Mouse (Mus musculus): ENCODE results near the gene Bcr.

Bcr gene

DNA sequence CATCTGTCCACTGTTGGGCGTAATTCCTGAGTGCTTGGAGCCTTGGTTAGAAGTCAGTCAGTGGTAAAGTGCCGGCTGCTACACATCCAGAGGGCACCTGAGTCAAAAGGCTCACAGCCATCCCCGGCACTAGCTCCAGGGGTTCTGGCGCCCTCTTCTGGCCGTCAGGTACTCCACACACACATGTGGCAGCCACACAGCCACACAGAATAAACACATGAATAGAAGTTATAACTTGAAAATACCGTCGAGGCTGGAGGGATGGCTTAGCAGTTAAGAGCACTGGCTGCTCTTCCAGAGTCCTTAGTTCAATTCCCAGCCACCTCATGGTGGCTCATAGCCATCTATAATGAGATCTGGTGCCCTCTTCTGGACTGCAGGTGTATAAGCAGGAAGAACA lies 131.3 kb downstream of the Bcr start:
- no peak for DNase-seq

DNA sequence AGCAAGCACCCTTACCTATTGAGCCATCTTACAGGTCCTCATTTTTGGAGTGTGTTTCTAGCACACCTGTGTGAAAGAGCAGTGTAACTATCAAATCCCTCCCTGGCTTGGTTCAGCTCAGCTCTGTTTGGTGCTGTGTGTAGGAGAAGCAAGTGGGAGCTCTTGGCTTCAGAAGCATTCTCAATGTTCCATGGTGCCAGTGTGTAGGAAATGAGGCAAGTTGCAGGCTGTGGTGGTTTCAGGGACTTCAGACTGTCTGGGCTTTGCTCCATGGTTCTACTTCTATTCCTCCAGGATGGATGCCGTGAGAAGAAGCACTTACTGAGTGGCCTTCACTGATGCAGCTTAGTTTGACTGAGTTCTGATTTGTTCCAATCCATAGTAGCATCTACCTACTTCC lies 137.4 kb downstream of the Bcr start:
- DNase-seq = no peak

DNA sequence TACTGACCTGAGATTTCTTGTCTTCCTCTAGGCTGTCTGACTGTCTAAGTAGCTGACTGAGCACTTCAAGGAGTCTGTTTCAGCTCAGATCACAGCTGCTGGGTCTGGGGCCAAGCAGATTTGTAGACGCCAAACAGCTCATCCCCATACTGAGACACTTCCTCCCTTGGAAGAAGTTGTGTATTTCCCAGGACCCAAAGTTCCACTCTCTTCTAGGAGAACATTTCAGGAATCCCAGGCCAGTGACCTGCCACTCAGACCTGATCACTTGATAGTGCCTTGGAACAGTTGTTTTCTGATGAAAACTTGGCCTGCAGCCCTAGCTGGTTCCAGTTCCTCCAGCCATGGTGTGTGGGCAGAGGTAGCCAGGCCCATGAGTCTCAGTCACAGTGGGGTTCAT lies 140.3 kb downstream of the Bcr start:
- DNase-seq = no peak

DNA sequence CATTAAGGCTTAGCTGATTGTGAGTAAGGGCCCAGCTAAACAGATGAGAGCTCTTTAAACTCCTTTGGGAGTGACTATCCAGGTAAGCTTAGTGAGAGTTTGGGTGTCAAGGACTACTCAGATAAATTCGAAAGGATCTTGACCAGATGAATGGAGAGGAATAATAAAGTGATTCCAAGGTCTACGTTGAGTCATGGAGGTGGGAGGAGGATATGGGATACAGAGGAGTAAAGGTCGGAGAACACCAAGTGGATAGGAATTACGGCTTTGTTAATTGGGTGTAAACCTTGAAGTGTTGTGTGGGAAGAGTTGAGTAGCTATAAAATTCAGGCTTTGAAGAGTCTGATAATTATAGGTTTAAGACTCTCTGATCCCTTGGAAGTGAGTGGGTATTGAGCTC lies 145.8 kb downstream of the Bcr start:
- DNase-seq = no peak

DNA sequence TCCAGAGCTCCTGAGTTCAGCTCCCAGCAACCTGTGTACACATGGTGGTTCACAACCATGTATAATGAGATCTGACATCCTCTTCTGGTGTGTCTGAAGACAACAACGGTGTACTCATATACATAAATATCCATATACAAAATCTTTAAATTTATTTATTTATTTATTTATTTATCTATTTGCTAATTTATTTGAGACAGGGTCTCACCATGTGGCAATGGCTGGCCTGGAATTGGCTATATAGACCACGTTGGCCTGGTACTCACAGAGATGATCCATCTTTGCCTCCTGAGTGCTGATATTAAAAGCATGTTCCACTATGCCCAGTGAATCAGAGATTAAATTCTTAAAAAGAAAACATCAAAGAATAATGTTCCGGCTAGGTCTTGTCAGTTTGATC lies 150.4 kb downstream of the Bcr start:
- DNase-seq = no peak

DNA sequence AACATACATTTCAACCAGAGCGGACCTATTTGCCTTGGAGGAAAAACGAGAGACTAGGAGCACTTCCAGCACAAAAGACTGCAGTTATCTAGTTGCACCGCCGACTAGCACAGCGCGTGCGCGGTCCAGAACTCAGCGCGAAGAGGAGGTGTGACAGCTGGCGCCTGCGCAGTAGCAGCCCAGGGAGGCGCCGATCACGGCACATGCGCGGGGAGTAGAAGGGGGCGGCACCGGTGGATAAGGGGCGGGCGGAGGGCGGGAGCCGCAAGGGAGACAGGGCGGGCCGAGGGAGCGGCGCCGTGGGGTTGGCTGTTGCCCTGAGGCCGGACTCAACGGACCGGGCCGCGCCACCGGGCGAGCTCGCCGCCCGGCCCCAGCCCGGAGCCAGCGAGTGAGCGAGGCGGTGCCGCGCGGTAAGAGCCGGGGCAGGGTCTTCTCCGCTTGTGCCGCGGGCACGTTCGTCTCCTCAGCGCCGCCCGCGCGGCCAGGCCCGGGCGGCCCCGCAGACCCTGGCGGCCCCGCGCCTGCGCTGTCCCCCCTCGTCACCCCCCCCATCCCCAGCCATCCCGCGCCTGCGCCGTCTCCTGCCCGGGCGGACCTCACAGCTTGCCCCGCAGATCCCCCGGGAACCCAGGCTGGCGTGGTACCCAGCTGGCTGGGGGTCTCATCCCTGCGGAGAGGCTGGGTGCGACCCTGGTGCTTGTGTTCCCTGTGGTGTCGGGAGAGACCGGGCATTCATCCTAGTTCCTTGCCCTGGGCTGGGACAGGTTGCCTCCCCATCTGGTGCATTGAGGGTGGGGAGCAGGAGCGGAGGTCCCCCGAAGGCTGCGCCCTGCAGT lies 151.6 kb downstream of the Bcr start, which contains the start of gene Specc1l:
Specc1l (plus strand) TSS at position 267 of the 839 bp plus-strand sequence.
- peak; percentile 95 for DNase-seq

DNA sequence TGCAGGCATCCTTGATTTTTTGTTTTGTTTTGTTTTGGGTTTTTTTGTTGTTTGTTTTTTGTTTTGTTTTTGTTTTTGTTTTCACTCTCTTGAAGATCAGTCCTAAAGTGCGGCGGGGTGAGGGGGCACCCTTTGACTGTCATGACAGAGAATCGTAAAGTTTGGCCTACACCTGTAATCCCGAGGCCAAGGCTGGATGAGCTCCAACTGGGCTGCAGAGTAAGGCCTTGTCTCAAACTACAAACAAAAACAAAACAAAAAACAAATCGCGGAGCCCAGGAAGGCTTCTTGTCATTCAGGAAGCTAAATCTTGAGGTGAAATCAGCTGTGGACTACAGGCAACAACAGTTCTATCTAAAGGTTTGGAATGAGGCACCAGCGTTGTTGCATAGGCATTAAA lies 152.6 kb downstream of the Bcr start:
- DNase-seq = peak; percentile 56

DNA sequence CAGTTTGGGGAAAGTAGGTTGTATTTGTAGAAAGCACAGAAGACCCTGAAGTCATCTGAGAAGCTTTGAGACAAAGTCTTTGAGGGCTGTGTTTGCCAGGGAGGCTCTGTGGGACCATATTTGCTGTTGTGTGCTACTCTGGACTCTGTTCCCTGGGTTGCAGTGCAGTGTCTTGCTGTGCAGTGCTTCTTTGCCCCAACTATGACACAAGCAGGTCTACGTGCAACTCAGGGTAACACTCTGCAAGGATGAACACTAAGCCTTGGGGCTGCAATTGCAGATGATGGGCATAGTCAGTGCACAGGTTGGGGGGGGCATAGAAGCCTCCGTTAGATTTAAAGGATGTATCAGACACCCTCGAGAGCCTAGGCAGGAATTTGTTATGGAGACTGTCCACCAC lies 160.3 kb downstream of the Bcr start:
- no peak for DNase-seq

DNA sequence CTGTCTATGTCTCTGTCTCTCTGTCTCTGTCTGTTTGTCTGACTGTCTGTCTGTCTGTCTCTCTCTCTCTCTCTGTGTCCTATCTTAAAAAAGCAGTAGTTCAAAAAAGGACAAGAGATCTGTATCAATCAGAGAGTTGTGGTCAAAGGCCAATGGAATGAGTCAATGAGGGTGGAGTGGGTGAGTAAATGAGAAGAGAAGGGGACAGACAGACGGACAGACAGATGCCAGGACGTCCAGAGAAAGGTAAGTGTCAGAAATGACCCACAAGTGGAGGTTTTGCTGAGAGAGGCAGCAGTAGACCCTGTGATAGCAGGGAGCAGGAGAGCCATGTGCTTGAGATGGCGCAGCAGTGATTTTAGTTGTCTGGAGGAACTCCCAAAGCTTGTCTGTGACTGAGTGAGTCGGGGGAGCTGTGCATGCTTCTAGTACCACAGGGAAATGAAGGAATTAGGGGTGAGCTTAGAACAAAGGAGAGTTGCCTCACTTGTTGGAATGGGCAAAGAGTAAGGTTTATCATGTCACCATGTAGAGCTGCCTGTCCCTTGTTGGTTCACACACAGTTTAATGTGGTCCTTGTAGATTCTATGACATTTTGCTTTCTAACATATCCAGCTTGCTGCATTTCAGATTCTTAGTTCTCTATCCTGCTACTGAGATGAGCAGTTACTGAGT lies 161.7 kb downstream of the Bcr start:
- DNase-seq = no peak

DNA sequence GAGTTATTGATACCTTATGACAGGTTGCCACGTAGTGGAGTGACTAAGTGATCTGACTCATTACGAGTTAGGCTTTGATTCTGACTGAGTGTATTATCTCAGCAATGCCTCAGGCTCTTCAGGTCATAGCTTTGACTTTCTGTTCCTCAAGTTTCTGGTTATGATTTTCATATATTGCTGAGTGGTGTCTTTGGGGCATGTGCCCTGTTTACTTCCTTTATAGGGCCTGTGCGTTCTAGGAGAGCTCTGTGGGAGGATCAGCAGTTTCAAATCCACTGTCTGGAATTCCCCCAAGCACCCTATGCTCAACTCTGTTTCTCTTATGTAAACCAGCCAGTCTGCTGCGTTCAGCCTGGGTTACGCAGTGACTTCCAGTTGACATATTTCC lies 162.2 kb downstream of the Bcr start:
- no peak for DNase-seq

DNA sequence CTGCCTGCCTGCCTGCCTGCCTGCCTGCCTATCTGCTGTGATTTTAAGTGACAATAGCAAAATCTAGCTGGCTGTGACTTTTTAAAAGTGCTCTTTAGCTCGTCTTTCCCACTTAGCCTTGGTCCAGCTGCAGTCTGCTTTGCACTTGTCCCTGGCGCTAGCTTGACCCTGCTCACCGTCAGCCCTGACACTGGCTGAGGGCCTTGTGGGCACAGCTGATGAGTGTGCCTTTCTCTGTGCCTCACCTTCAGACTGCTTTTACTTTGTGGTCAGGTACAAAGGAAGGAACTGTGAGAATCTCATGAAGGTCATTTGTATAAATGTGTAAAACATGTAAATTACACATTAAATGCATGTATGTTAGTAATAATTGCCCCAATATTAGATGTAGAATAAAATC lies 163.8 kb downstream of the Bcr start:
- DNase-seq = no peak

DNA sequence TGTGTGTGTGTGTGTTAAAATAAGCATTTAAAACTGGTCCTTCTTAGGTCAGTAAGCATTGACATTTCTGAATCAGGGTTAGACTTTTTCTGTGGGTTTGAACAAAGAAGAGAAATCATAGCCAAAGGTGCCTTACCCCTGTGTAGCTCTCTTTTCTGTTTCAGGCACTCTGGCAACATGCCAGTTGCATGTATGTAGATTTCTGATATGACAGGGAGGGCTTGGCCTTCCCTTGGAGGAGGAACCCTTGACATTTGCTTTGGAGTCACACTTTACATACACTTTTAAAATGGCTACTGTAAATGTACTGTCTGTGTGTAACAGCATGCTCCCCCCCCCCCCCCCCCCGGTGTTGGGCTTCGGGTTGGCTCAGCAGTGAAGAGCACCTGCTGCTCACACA lies 164.2 kb downstream of the Bcr start:
- DNase-seq = no peak

DNA sequence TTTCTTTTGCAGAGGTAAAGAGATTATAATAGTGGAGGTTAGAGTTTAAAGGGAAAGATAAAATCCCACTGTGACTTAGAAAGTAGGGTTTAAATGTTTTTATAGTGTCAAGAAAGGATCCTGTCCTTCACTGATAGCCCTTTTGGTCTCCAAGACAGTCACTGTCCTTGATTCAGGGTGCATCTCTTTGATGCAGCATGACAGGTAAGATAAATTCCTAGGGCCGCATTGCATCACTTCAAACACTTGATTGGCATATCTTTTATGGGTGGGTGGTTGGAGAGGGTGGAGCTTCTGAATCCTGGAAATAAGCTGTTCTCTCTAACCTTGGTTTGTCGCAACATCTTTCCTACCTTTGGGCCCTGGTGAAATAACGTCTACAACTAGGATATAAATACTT lies 167.0 kb downstream of the Bcr start:
- DNase-seq = no peak

DNA sequence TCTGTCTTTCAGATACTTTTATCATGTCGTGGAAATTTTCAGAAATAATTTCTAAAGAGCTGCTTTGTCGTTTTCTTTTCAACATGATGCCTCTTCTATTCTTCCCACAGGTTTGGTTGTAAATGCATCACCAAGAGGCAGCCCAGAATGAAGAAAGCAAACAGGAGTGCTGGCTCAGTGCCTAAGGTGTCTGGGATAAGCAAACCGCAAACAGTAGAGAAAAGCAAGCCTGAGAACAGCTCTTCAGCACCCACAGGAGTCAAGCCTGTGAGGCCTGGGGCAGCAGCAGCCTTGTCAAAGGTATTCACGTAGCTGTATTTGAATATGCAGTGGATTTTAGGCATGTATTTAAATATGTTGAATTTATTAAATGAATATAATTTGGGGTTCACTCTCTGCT lies 170.2 kb downstream of the Bcr start:
- no peak for DNase-seq

DNA sequence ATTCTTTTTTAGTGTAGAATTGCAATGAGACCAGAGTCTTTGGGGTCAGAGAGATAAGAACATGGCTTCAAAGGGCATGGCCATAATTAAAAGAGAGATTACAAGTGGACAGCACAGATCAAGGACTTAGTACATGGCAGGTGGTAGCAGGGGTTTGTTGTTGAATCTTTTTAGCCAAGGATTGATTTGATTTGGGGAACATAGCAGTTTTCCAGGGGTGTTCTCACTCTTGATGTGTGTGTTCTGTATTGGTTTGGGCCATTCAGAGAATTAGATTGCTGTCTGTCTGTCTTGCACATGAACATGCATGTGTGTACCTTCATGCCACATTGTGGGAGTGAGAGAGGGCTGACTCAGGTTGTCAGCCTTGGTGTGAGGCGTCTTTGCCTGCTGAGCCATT lies 171.5 kb downstream of the Bcr start:
- DNase-seq = no peak

DNA sequence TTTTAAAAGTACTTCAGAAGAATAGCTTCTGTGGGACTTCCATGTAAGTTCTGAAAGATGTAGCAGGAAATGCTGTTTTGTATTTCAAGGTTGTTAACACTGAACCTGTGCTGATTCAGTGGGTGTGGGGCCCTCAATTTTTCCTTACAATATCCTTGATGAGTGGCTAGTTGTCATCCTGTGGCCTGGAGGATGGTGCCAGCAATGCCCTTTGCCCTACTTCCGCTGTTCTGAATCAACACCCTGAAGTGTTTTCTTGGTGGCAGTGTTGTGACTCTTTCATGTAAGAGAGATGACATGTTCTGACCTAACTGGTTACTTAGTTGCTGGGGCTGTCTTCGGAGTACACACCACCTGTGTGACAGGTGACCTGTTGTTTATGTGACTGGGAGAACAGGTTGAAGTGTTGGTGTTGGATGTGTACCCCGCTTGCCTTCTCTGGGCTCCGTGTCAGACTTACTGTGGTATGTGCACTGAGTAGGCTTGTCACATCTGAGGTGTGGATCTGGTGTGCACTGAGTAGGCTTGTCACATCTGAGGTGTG lies 172.3 kb downstream of the Bcr start:
- DNase-seq = no peak

DNA sequence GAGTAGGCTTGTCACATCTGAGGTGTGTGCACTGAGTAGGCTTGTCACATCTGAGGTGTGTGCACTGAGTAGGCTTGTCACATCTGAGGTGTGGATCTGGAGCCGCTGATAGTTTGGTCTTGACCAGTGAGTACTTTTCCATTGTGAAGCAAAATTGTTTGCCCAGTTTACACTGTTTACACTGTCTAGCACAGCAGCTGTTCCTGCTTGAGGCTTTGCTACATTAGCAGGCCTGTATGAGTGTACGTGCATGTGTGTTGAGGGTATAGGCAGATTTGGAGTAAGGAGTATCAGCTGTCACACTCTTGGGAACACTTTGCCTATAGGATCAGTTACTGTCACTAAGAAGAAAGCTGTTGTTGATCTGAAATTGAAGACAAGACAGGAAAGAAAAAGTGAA lies 173.1 kb downstream of the Bcr start:
- DNase-seq = no peak

All from cerebellum, adult 8-10 months (tissue).